Comparison of ENCODE assay signal across 8 mouse cellular contexts in genomic region chr11:118248150-118249011, GRCm38 (mm10). TPM values are rescaled to one million over a fixed set of nuclear protein-coding genes. Genes with fewer than 3 reads are reported as not detected.
DNase-seq lines count a peak whose midpoint lies in the region; ATAC-seq and TF ChIP-seq lines count a peak whose summit lies in the region.

TSS of gene Cyth1 (minus strand) at chr11:118248592.

- TF ChIP-seq POLR2A in brain, embryonic 14.5 days (IDR thresholded peaks at IDR 0.05; ENCODE audit: borderline replicate concordance, extremely low read depth, insufficient read depth, insufficient read length, poor library complexity, severe bottlenecking): peak; percentile 90
- TF ChIP-seq POLR2A in liver, adult 2 months (IDR thresholded peaks at IDR 0.05; ENCODE audit: extremely low read depth, insufficient read depth, low read length): peak; percentile 85; the same call in 1 of the 2 replicates
- TF ChIP-seq POLR2A in myocyte (IDR thresholded peaks at IDR 0.05; ENCODE audit: insufficient read length, low read depth): peak; percentile 98

- under 1% methylated on average over 85 of the region's 86 CpGs for WGBS in heart, embryonic 11.5 days (ENCODE audit: insufficient replicate concordance)
- WGBS in kidney, embryonic 16.5 days: under 1% methylated on average over 84 of the region's 86 CpGs
- WGBS in liver, adult 2 months: under 1% methylated on average over 83 of the region's 86 CpGs

- H3ac ChIP-seq in C2C12 (ENCODE audit: control insufficient read depth, insufficient read length, low read depth) (peak within 1 kb of the TSS; percentile 74), myocyte (ENCODE audit: control insufficient read depth, insufficient read length) (peak within 1 kb of the TSS; percentile 75)

- peak; percentile 99 for DNase-seq in brain, embryonic 14.5 days (ENCODE audit: low read depth)
- peak; percentile 96 for DNase-seq in liver, adult 2 months (ENCODE audit: extremely low read depth, low read depth, low spot score)
- peak; percentile 99 for DNase-seq in splenic B cell, adult 2 months (ENCODE audit: low read depth, low spot score)

- peak; percentile 97 for ATAC-seq in heart, embryonic 11.5 days (replicated peaks; ENCODE audit: insufficient number of reproducible peaks, low FRiP score, low TSS enrichment)
- ATAC-seq in kidney, embryonic 16.5 days (ENCODE audit: low FRiP score, low TSS enrichment): peak; percentile 96

- H3K27me3 ChIP-seq in C2C12 (ENCODE audit: control insufficient read depth, insufficient read depth, insufficient read length) (no peaks in the 10 kb centered on the region), myocyte (ENCODE audit: control insufficient read depth, insufficient read depth, insufficient read length) (no peaks in the 10 kb centered on the region)
- peaks cover 25% of the 10 kb centered on the region for H3K27me3 ChIP-seq in erythroblast, embryonic 14.5 days (ENCODE audit: control insufficient read depth)
- no peaks in the 10 kb centered on the region for H3K27me3 ChIP-seq in heart, embryonic 11.5 days (ENCODE audit: control insufficient read depth, insufficient read depth, low read length)
- no peaks in the 10 kb centered on the region for H3K27me3 ChIP-seq in kidney, embryonic 16.5 days (ENCODE audit: insufficient read depth, low read length)
- no peaks in the 10 kb centered on the region for H3K27me3 ChIP-seq in liver, adult 2 months (ENCODE audit: control insufficient read depth, insufficient read depth, low read length)
- no peaks in the 10 kb centered on the region for H3K27me3 ChIP-seq in splenic B cell, adult 2 months (ENCODE audit: control insufficient read depth, insufficient read depth, low read length, poor library complexity, severe bottlenecking)

- H3K79me2 ChIP-seq in C2C12 (ENCODE audit: control insufficient read depth, insufficient read depth) (peaks cover 48% of the 10 kb centered on the region), myocyte (ENCODE audit: control insufficient read depth, insufficient read depth) (peaks cover 36% of the 10 kb centered on the region)
- H3K79me2 ChIP-seq in liver, adult 2 months (ENCODE audit: control insufficient read depth, insufficient read depth, low read length): peaks cover 13% of the 10 kb centered on the region; the same call in 1 of the 2 replicates

- peaks cover 4% of the 10 kb centered on the region for H3K79me3 ChIP-seq in C2C12 (ENCODE audit: low read depth)

- peak within 1 kb of the TSS; percentile 89 for H3K4me3 ChIP-seq in C2C12 (ENCODE audit: insufficient read depth, poor library complexity, severe bottlenecking)
- H3K4me3 ChIP-seq in erythroblast, embryonic 14.5 days (replicated peaks): peak within 1 kb of the TSS; percentile 85
- peak within 1 kb of the TSS; percentile 93 for H3K4me3 ChIP-seq in heart, embryonic 11.5 days (ENCODE audit: low read depth, low read length)
- H3K4me3 ChIP-seq in kidney, embryonic 16.5 days (ENCODE audit: low read length): peak within 1 kb of the TSS; percentile 87
- H3K4me3 ChIP-seq in liver, adult 2 months (ENCODE audit: insufficient read depth, low read depth, low read length): peak within 1 kb of the TSS; percentile 79
- peak within 1 kb of the TSS; percentile 68 for H3K4me3 ChIP-seq in myocyte

- H3K36me3 ChIP-seq in C2C12 (ENCODE audit: control insufficient read depth, insufficient read depth): no peaks in the 10 kb centered on the region
- no peaks in the 10 kb centered on the region for H3K36me3 ChIP-seq in erythroblast, embryonic 14.5 days (ENCODE audit: control insufficient read depth)
- H3K36me3 ChIP-seq in heart, embryonic 11.5 days (ENCODE audit: control insufficient read depth, insufficient read depth, low read length): no peaks in the 10 kb centered on the region
- no peaks in the 10 kb centered on the region for H3K36me3 ChIP-seq in kidney, embryonic 16.5 days (ENCODE audit: insufficient read depth, low read length)
- H3K36me3 ChIP-seq in liver, adult 2 months (ENCODE audit: control insufficient read depth, insufficient read depth, low read length): no peaks in the 10 kb centered on the region
- H3K36me3 ChIP-seq in myocyte (ENCODE audit: control insufficient read depth, insufficient read depth): no peaks in the 10 kb centered on the region
- H3K36me3 ChIP-seq in splenic B cell, adult 2 months (ENCODE audit: control insufficient read depth, insufficient read depth, low read length, poor library complexity, severe bottlenecking): no peaks in the 10 kb centered on the region

- peak within 1 kb of the TSS; percentile 92 for H3K27ac ChIP-seq in heart, embryonic 11.5 days (ENCODE audit: low read depth, low read length)
- H3K27ac ChIP-seq in kidney, embryonic 16.5 days (ENCODE audit: low read length): peak within 1 kb of the TSS; percentile 97
- peak within 1 kb of the TSS; percentile 81 for H3K27ac ChIP-seq in liver, adult 2 months (replicated peaks; ENCODE audit: insufficient read depth, low read depth, low read length)

- TF ChIP-seq CTCF in C2C12 (IDR thresholded peaks at IDR 0.05; ENCODE audit: control insufficient read depth, insufficient read depth, insufficient read length): no peak
- no peak for TF ChIP-seq CTCF in brain, embryonic 14.5 days (IDR thresholded peaks at IDR 0.05; ENCODE audit: borderline replicate concordance, extremely low read depth, insufficient read depth, insufficient read length)
- TF ChIP-seq CTCF in liver, adult 2 months (IDR thresholded peaks at IDR 0.05; ENCODE audit: low read depth, low read length): no peak

- H3K9ac ChIP-seq in heart, embryonic 11.5 days (ENCODE audit: low read depth, low read length): peak within 1 kb of the TSS; percentile 80
- peak within 1 kb of the TSS; percentile 89 for H3K9ac ChIP-seq in kidney, embryonic 16.5 days (replicated peaks; ENCODE audit: low read length)
- peak within 1 kb of the TSS; percentile 93 for H3K9ac ChIP-seq in liver, adult 2 months (ENCODE audit: low read depth, low read length)

- H3K4me2 ChIP-seq in heart, embryonic 11.5 days: peak within 1 kb of the TSS; percentile 75
- peak within 1 kb of the TSS; percentile 83 for H3K4me2 ChIP-seq in kidney, embryonic 16.5 days (replicated peaks; ENCODE audit: low read depth, low read length)
- peak within 1 kb of the TSS; percentile 86 for H3K4me2 ChIP-seq in myocyte (ENCODE audit: low read depth)

- peaks cover 31% of the 10 kb centered on the region for H3K4me1 ChIP-seq in erythroblast, embryonic 14.5 days (ENCODE audit: control insufficient read depth)
- H3K4me1 ChIP-seq in heart, embryonic 11.5 days (ENCODE audit: control insufficient read depth, insufficient read depth, low read length): peaks cover 28% of the 10 kb centered on the region
- peaks cover 43% of the 10 kb centered on the region for H3K4me1 ChIP-seq in kidney, embryonic 16.5 days (ENCODE audit: insufficient read depth, low read length)
- peaks cover 16% of the 10 kb centered on the region for H3K4me1 ChIP-seq in liver, adult 2 months (ENCODE audit: control insufficient read depth, insufficient read depth, low read length)

- H3K9me3 ChIP-seq in erythroblast, embryonic 14.5 days (ENCODE audit: control insufficient read depth, low read length): no peaks in the 10 kb centered on the region
- no peaks in the 10 kb centered on the region for H3K9me3 ChIP-seq in heart, embryonic 11.5 days (replicated peaks; ENCODE audit: control insufficient read depth, low read length)
- H3K9me3 ChIP-seq in kidney, embryonic 16.5 days (ENCODE audit: low read length): no peaks in the 10 kb centered on the region

TF ChIP-seq in C2C12, 6 proteins besides CTCF, POLR2A, EP300 and RAD21:
- TF ChIP-seq CEBPB (IDR thresholded peaks at IDR 0.05; ENCODE audit: low read depth) (peak; percentile 60), FOSL1 (IDR thresholded peaks at IDR 0.05; ENCODE audit: insufficient read depth, low read length, poor library complexity, severe bottlenecking) (no peak)
TF ChIP-seq in C2C12: peak in this region for 1.

TF ChIP-seq in myocyte, 11 proteins besides CTCF, POLR2A, EP300 and RAD21:
- 0 out of 2 replicates have a peak, but pooled peaks have one; percentile 28 for TF ChIP-seq CEBPB (IDR thresholded peaks at IDR 0.05; ENCODE audit: insufficient read depth, poor library complexity, severe bottlenecking)
- TF ChIP-seq POLR2AphosphoS2 (IDR thresholded peaks at IDR 0.05; ENCODE audit: insufficient read length, low read depth): peak; percentile 95
- TF ChIP-seq REST (IDR thresholded peaks at IDR 0.05; ENCODE audit: insufficient read depth, insufficient read length): no peak
- TF ChIP-seq TCF3 (IDR thresholded peaks at IDR 0.05; ENCODE audit: insufficient read length, low read depth): peak; percentile 29
- TF ChIP-seq MYOD1 (IDR thresholded peaks at IDR 0.05; ENCODE audit: control insufficient read depth in 1 of 3, insufficient read length in 2 of 3, low read depth in 2 of 3): no peak
- TF ChIP-seq MYOG (IDR thresholded peaks at IDR 0.05; ENCODE audit: control insufficient read depth in 1 of 3, insufficient read depth in 1 of 3, insufficient read length in 2 of 3, low read depth in 2 of 3): peak in 2 of 3 experiments; percentile 3 to 32

RNA-seq across cellular contexts. Expression of gene Cyth1, which starts in this region (rescaled TPM):
- polyA plus RNA-seq in C2C12 (2012; fragmentation: generic; extraction: Trizol) (7.9 TPM), myocyte (2012; fragmentation: generic; extraction: Trizol) (16.1 TPM)
- polyA plus RNA-seq in brain, embryonic 14.5 days (2012; rRNA removed): 35.9 and 36.8 TPM in 2 replicates
- 0.07 and 0.14 TPM in 2 replicates for polyA plus RNA-seq in erythroblast, embryonic 14.5 days (2012)
- 10.6 and 12.7 TPM in 2 replicates for polyA plus RNA-seq in heart, embryonic 11.5 days (2014; fragmentation: Nextera tagmentation; extraction: Ambion mirVana)
- polyA plus RNA-seq in kidney, embryonic 16.5 days (2015; fragmentation: Nextera tagmentation; extraction: Ambion mirVana): 17.9 and 18.2 TPM in 2 replicates
- total RNA-seq in liver, adult 2 months (2014; rRNA removed): 26.8 and 32.4 TPM in 2 replicates
- 13.9 and 14.7 TPM in 2 replicates for polyA plus RNA-seq in liver, adult 2 months (2012; rRNA removed)

Comparison
In these comparisons a context has a peak if more than half of its experiments do, and no peak if none do; other contexts are left out.
1. Peak in every context shown above with its lines: DNase-seq, ATAC-seq, H3K4me3 ChIP-seq and H3K27ac ChIP-seq.